In the genomic region with DNA sequence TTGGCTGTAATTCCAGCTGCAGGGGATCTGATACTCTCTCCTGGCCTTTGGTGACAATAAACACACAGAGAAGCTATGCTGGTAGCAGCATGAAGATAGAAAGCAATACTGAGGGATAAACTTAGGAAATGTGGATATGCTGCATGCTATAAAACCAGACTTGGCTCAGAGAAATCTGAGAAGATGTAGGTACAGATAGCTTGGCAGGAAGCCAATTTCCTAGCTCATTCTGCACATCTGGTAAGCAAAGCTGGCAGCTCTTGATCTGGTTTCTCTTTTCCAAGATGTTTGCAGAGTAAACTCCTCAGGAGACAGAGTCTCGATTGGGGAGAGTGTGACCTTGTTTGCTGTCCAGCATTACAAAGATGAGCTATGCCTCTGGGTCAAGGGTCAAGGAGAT, we compare ENCODE assay signal across 14 mouse cellular contexts. TPM values are rescaled to one million over a fixed set of nuclear protein-coding genes. Genes with fewer than 3 reads are reported as not detected.
"Had no signal": no experiment of that assay in that cellular context is flagged by ENCODE, and none has a peak within 500 bp of the region (broad histone marks: within the 10 kb centered on the region; RNA-seq: fewer than 3 reads in every experiment).

No protein-coding gene starts in this region.

RNA-seq across cellular contexts. Expression of a gene that starts 25.4 kb away (rescaled TPM):
- polyA plus RNA-seq: limb, embryonic 12.5 days; liver, adult 2 months; liver, embryonic 13.5 days; liver, embryonic 16.5 days; lung, adult 2 months; lung, postnatal 0 days; macrophage; midbrain, embryonic 10.5 days; midbrain, embryonic 13.5 days; midbrain, embryonic 16.5 days; myocyte; neural tube, embryonic 13.5 days; stomach, embryonic 15.5 days; thymus, postnatal 0 days had no signal
